Mouse (Mus musculus): ENCODE measurements around the gene Npas1.

Gene Npas1

DNA sequence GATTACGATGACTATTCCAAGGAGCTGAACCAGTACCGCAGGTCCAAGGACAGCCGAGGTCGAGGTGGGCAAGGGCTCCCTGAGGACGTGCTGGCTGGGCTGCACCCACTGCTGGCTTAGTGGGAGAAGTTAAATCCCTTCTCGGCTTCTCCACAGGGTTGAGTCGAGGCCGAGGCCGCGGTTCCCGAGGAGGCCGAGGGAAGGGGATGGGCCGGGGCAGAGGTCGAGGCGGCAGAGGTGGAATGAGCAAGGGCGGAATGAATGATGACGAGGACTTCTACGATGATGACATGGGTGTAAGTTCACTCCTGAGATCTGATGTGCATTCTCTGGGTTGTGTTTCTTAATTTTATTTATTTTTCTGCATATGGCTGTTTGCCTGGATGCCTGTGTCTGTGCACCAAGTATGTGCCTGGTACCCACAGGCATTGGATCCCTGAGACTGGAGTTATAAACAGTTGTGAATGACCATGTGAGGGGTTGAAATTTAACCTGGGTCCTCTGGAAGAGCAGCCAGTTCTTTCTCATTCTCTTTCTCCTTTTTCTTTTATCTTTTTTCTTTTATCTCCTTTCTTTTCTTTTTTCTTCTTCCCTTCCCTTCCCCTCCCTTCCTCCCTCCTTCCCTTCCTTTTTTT, 55.2 kb downstream of the Npas1 start:
- DNase-seq (ENCODE audit: inconsistent age in 2 of 2, low spot score in 1 of 2) = no peak

DNA sequence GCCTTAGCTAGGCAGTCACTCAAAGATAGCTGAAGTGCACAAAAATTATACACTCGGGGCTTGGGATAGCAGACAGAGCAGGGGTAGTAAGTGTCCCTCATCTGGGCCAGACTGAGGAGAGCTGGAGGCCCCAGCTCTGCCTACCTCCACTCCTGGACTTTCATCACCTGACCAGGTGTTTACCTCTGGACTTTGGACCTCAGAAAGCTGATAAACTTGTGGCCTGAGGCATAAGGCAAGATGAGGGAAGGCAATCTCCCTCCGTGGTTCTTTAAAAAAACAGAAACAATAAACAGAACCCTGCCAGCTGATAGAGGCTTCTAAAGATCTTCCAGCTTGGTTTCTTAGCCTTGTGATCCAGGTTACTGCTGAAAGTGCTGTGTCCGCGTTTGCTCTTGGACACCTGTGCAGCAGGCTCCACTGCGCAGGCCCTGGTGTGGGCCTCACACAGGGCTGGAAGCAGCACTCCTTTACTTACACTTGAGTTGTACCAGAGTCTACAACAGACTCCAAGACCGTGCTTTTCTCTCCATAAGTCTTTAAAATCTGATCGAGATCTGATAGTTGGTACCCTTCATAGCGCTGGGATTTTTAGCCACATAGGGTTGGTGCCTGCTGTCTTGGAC, 56.9 kb downstream of the Npas1 start:
- DNase-seq (ENCODE audit: inconsistent age in 2 of 2, low spot score in 1 of 2) = no peak

DNA sequence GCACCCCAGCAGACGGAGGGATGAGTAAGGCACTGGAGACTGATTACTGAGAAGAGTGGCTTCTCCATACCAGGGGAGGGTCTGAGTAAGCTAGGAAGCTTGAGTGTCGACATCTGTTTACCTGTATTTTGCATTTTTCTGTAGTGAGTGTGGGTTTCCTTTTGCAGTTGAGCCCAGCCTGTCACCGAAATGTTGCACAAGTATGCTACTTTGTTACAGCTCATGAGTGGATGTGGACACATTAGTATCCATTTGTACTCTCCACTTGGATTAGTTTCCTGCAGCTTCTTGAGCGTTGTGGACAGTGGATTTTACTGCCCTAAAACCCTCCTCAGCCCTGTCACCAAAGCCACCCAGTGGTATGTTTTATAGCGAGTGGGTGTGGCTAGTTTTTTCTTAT, 58.8 kb downstream of the Npas1 start:
- no peak for DNase-seq (ENCODE audit: inconsistent age in 2 of 2, low spot score in 1 of 2)

DNA sequence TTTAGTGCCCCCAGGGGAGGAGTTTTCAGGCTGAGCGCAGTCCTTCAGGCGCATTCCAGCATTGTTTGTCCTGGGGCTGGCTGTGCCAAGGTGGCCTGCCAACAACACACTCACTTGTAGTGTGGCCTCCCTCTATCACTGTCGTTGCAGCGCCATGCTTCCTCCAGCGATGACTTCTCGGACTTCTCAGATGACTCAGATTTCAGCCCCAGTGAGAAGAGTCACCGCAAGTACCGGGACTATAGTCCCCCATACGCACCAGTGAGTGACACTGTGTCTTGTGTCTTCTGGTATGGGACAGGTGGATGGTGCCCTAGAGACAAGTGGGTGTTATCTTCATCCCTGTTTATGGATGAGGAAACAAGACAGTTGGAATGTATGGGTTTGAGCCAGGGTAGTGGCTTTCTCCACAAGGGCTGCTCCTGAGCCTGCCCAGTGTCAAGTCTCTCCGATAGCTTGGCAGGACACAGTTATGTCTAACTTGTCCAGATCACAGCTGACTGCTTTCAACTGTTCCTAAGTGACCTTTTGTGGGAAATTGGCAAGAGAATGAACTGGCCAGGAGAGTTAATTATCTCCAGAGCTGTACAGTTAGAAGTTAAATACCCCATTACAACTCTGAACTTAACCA, 60.3 kb downstream of the Npas1 start:
- DNase-seq (ENCODE audit: inconsistent age in 2 of 2, low spot score in 1 of 2) = peak in 1 of 2 experiments; percentile 60

DNA sequence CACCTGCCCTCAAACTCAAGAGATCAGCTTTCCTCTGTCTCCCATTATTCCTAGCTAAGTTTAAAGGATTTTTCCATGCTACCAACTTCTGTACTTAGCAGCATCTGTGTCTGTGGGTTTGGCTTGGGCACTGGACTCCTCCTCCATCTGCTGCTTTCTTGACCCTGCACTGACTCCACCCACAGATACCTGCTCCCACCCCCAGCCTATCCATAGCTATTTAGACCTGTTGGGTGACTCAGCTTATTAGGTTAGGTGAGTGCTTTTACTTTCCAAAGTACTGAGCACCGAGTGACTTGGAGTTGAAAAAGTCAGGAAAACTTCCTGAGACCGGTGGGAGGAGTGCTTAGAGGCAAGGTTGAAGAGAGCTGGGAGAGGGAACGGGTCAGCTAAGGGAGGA, 62.1 kb downstream of the Npas1 start:
- no peak for DNase-seq (ENCODE audit: inconsistent age in 2 of 2, low spot score in 1 of 2)

DNA sequence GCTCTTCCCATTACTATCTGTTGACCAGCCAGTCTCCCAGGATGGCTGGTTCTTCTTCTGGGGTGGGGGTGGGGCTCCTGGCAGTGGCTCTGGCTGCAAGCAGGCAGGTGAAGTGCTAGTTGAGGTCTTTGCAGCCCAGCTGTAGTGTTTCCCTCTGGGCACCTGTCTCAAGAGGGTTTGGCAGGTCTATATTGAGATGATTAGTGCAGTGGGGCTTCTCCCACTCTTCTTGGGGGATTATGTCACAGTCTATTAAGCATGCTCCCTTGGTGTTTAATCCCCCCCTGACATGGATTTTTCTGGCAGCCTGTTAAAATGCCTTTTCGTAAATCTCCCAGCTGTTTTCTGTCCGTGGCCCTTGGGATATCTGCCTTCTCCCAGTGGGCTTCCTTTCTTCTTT, 64.6 kb downstream of the Npas1 start:
- no peak for DNase-seq (ENCODE audit: inconsistent age in 2 of 2, low spot score in 1 of 2)

DNA sequence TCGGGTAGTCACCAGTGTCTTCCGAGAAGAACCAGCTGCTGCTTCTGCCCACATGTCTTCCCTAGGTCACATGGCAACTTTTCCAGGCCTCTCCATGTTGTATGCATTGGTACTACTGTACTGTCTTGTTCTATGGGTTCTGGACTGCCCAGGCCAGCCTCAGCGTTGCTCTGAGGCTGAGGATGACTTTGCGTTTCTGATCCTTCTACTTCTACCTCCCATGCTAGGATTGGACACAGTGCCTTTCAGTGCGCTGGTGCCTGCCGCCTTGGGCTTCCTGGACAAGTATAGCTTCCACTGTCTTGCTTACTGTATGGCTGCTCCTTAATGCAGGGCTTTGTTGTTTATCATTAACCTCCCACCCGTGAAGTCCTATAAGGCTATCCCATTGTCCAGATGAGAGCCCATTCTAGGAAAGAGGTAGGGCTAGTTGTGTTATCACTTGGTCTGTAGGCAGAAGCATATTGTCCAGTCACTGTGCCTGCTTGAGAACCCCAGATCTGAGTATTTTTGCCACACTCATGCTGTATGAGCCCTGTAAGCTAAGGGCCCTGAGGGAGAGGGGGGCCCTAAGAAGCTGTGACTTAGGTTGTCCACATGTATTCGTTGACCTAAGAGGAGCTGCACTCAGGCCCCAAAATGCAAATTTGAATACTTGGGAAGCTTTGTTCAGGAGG, 65.2 kb downstream of the Npas1 start:
- no peak for DNase-seq (ENCODE audit: inconsistent age in 2 of 2, low spot score in 1 of 2)

GRCm38 (mm10) chr7:16411100-16411499, 66.4 kb downstream of the Npas1 start:
- DNase-seq (ENCODE audit: inconsistent age in 2 of 2, low spot score in 1 of 2) = no peak

GRCm38 (mm10) chr7:16406978-16407377, 70.5 kb downstream of the Npas1 start:
- no peak for DNase-seq (ENCODE audit: inconsistent age in 2 of 2, low spot score in 1 of 2)
